Mouse (Mus musculus) thymus, adult 2 months (tissue): ENCODE measurements at regions not wholly inside any gene's neighbourhood (a gene's known extent, or its start where the extent isn't known, plus 50 kb on each side); places are given as distances from the start of the nearest gene placed in this dataset.

Source experiments
- DNase-seq: peaks from one replicate; pipeline ENCODE4 v3.0.0; 2021
- H3K27ac ChIP-seq: fragments of 200-500 bp; 2 replicates; pipeline ENCODE4 v1.5.1; 2012; ENCODE audit warnings: low read length, control low read depth; ENCODE audit not compliant: control insufficient read depth, insufficient read depth
- H3K27me3 ChIP-seq: fragments of 200-500 bp; 2 replicates; pipeline ENCODE4 v1.6.1; 2012; ENCODE audit warnings: mild to moderate bottlenecking, low read length, moderate library complexity, mixed read lengths; ENCODE audit not compliant: control insufficient read depth, insufficient read depth
- H3K36me3 ChIP-seq: fragments of 200-500 bp; 2 replicates; pipeline ENCODE4 v1.6.1; 2012; ENCODE audit warnings: mild to moderate bottlenecking, low read length, moderate library complexity; ENCODE audit not compliant: control insufficient read depth, insufficient read depth
- H3K4me1 ChIP-seq: fragments of 200-500 bp; replicated peaks from 2 replicates; pipeline ENCODE4 v1.6.1; 2012; ENCODE audit warnings: low read length; ENCODE audit not compliant: control insufficient read depth, insufficient read depth
- H3K4me3 ChIP-seq: fragments of 200-500 bp; 2 replicates; pipeline ENCODE4 v1.5.1; 2012; ENCODE audit warnings: mild to moderate bottlenecking, low read length, control low read depth, moderate library complexity; ENCODE audit not compliant: control insufficient read depth, insufficient read depth
- CTCF ChIP-seq: fragments of 200-500 bp; IDR thresholded peaks from 2 replicates; pipeline ENCODE4 v1.5.1; 2012; ENCODE audit warnings: mild to moderate bottlenecking, control low read depth, low read length, moderate library complexity, borderline replicate concordance; ENCODE audit not compliant: control insufficient read depth, poor library complexity, insufficient read depth; ENCODE audit errors: extremely low read depth
- POLR2A ChIP-seq: fragments of 200-500 bp; IDR thresholded peaks from 2 replicates; pipeline ENCODE4 v1.6.1; 2012; ENCODE audit warnings: mild to moderate bottlenecking, low read length, control low read depth, moderate library complexity; ENCODE audit not compliant: control insufficient read depth, poor library complexity, insufficient read depth; ENCODE audit errors: extremely low read depth
- WGBS: fragments of 180-500 bp; shearing (Covaris S2); methylation state at CpG from one replicate; pipeline ENCODE4 v1.1.7; 2018; 5-methylcytosine and 5-hydroxymethylcytosine counted together

- TF ChIP-seq CTCF: no peak
- no peak for TF ChIP-seq POLR2A
- 94% methylated on average over 14 of the region's 14 CpGs for WGBS
- H3K4me1 ChIP-seq: no peaks in the 10 kb centered on the region
- H3K27ac ChIP-seq: no peak overlapping the region
- no peak overlapping the region for H3K4me3 ChIP-seq
- no peaks in the 10 kb centered on the region for H3K27me3 ChIP-seq
- no peak for DNase-seq
- H3K36me3 ChIP-seq: no peaks in the 10 kb centered on the region
These were observed 265.8 kb downstream of the Fgf9 start for GRCm38 (mm10) chr14:58336148-58336547.

DNA sequence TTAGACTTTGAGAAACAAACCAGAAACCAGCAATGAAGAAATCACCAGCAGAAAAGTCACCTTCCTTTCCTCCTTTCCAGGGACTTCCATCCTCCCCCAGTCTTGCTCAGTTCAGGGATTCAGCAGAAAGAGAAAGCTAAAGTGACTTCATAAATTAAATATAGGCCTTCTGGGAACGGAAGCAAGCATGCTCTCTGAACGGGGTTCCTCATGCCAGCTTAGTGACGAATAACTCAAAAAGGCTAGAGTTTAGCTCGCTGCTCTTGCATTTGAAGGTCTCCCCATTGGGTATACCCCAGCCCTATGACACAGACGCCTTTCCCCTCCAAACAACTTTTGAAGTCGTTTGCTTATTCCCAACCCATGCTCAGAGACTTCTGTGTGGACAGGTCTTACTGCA is 252.8 kb downstream of the Fgf9 start:
- 67% methylated on average over 6 of the region's 6 CpGs for WGBS
- H3K27me3 ChIP-seq: no peaks in the 10 kb centered on the region
- no peaks in the 10 kb centered on the region for H3K4me1 ChIP-seq
- DNase-seq: no peak
- H3K4me3 ChIP-seq: no peak overlapping the region
- no peaks in the 10 kb centered on the region for H3K36me3 ChIP-seq
- TF ChIP-seq CTCF: no peak
- no peak for TF ChIP-seq POLR2A
- H3K27ac ChIP-seq: no peak overlapping the region

DNA sequence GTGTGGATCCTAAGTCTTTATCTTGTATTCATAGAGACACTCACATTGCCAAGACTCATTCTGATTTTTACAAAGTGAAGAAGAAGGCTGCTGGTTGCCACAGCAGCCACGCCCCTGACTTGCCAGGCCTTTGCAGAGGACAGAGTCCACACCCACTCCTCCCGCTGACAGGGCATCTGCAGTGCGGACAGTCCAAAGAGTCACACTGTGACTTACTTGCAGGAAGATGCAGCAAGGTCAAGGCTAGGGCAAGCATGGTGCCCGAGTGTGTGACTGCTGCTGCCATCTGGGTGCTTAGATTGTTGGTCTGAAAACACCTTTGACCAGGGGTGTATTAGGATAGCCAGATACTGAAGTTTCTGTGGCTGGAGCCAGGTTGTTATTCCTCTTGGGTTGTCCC is 252.1 kb downstream of the Fgf9 start:
- H3K4me1 ChIP-seq: no peaks in the 10 kb centered on the region
- no peak overlapping the region for H3K27ac ChIP-seq
- no peaks in the 10 kb centered on the region for H3K27me3 ChIP-seq
- no peaks in the 10 kb centered on the region for H3K36me3 ChIP-seq
- no peak for DNase-seq
- TF ChIP-seq CTCF (no peak), POLR2A (no peak)
- WGBS: 89% methylated on average over 4 of the region's 4 CpGs
- H3K4me3 ChIP-seq: no peak overlapping the region

GRCm38 (mm10) chr14:58321875-58322274 is 251.5 kb downstream of the Fgf9 start:
- no peak for TF ChIP-seq POLR2A
- TF ChIP-seq CTCF: no peak
- Histone ChIP-seq H3K4me1 (no peaks in the 10 kb centered on the region), H3K27ac (no peak overlapping the region), H3K27me3 (no peaks in the 10 kb centered on the region), H3K36me3 (no peaks in the 10 kb centered on the region), H3K4me3 (no peak overlapping the region)
- DNase-seq: no peak
- WGBS: 95% methylated on average over 10 of the region's 10 CpGs

GRCm38 (mm10) chr14:58321234-58321633 is 250.9 kb downstream of the Fgf9 start:
- 40% methylated on average over 5 of the region's 5 CpGs for WGBS
- no peak for DNase-seq
- Histone ChIP-seq H3K4me3 (no peak overlapping the region), H3K27me3 (no peaks in the 10 kb centered on the region), H3K36me3 (no peaks in the 10 kb centered on the region), H3K27ac (no peak overlapping the region), H3K4me1 (no peaks in the 10 kb centered on the region)
- TF ChIP-seq POLR2A (no peak), CTCF (no peak)

DNA sequence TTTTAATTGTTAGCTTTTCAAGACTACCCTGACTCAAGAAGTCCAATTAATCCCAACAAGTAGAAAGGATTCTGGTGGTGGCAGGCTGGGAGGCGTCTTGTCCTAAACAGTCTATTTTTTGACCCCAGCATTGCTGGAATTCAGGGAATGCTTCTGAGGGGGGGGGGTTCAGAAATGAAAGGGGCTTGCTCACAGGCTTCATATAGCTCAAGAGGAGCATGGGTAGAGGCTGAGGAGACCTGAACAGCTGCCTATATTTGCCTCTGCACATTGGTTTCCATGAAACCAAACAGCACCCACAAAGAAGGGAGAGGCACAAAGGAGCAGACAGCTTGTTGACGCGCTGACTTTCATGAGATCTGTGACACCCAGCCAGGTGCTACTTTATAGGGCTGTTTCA is 247.3 kb downstream of the Fgf9 start:
- TF ChIP-seq CTCF: no peak
- no peak for TF ChIP-seq POLR2A
- H3K27me3 ChIP-seq: no peaks in the 10 kb centered on the region
- H3K36me3 ChIP-seq: no peaks in the 10 kb centered on the region
- no peak for DNase-seq
- no peak overlapping the region for H3K4me3 ChIP-seq
- no peaks in the 10 kb centered on the region for H3K4me1 ChIP-seq
- WGBS: 95% methylated on average over 3 of the region's 3 CpGs
- no peak overlapping the region for H3K27ac ChIP-seq

GRCm38 (mm10) chr14:58317231-58317630 is 246.9 kb downstream of the Fgf9 start:
- TF ChIP-seq CTCF (no peak), POLR2A (no peak)
- Histone ChIP-seq H3K27me3 (no peaks in the 10 kb centered on the region), H3K36me3 (no peaks in the 10 kb centered on the region), H3K4me3 (no peak overlapping the region), H3K4me1 (no peaks in the 10 kb centered on the region), H3K27ac (no peak overlapping the region)
- no peak for DNase-seq
- WGBS: 71% methylated on average over 4 of the region's 4 CpGs
